Mouse (Mus musculus): Measurements from ENCODE around the gene Greb1. TPM values are rescaled to one million over a fixed set of nuclear protein-coding genes. Genes with fewer than 3 reads are reported as not detected.

The Greb1 gene
- polyA plus RNA-seq, 1 experiment: 0.44 TPM

GRCm38 (mm10) chr12:16630866-16631185 lies 169.9 kb downstream of the Greb1 start:
- Histone ChIP-seq H3K79me2 (ENCODE audit: control insufficient read depth, insufficient read depth) (no peaks in the 10 kb centered on the region), H3K36me3 (ENCODE audit: control insufficient read depth, insufficient read depth) (no peaks in the 10 kb centered on the region), H3K4me2 (ENCODE audit: low read depth) (no peak overlapping the region), H3ac (ENCODE audit: control insufficient read depth, insufficient read length) (no peak overlapping the region), H3K4me3 (no peak overlapping the region), H3K27me3 (ENCODE audit: control insufficient read depth, insufficient read depth, insufficient read length) (peaks cover 12% of the 10 kb centered on the region)
- no peak for TF ChIP-seq SRF (IDR thresholded peaks at IDR 0.05; ENCODE audit: control insufficient read depth, insufficient read length, low read depth)

DNA sequence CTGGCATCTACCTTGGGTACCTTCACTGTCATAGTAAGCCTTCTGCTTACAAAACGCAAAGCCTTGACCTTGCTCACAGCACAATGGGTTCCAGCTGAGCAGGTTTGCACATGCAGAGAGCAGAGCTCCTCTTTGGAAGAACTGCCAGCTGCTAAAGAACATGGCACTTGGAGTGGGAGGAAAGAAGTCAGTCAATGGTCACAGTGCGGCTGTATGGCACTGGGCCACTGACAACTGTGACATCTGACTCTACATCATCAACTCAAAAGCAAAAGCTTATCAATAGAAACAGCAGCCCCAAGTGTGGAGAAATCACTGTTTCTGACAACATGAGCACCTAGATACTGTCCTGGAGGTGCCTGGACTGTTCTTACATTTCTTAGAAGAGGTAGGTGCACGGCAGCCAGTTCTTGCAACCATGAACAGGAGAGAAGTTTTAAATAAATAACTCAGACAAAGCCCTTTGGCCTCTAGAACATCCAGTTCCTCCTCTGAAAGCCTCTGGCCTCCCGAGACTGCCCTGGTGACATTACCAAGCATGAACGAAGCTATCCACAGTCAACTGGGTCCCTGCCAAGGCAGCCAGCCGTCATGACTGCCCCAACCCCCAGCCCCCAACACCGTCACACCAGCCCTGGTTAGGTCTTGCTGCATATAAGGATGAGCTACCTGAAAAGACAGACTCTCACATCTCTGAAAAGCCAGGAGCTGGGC lies 170.4 kb downstream of the Greb1 start:
- H3K79me2 ChIP-seq (ENCODE audit: control insufficient read depth, insufficient read depth): no peaks in the 10 kb centered on the region
- no peaks in the 10 kb centered on the region for H3K36me3 ChIP-seq (ENCODE audit: control insufficient read depth, insufficient read depth)
- no peak for TF ChIP-seq USF1 (IDR thresholded peaks at IDR 0.05; ENCODE audit: low read depth)
- no peak overlapping the region for H3K4me2 ChIP-seq (ENCODE audit: low read depth)
- peaks cover 12% of the 10 kb centered on the region for H3K27me3 ChIP-seq (ENCODE audit: control insufficient read depth, insufficient read depth, insufficient read length)
- no peak overlapping the region for H3K4me3 ChIP-seq
- no peak overlapping the region for H3ac ChIP-seq (ENCODE audit: control insufficient read depth, insufficient read length)

Other genes with a start within 250 kb of the Greb1 start
- gene Lpin1, start 189.9 kb downstream of the Greb1 start, polyA plus RNA-seq (2012; fragmentation: generic; extraction: Trizol): 4.6 TPM
- not detected for gene Ntsr2, start 147.5 kb downstream of the Greb1 start, polyA plus RNA-seq (2012; fragmentation: generic; extraction: Trizol)
- 16.2 TPM for gene E2f6, start 10.1 kb upstream of the Greb1 start, polyA plus RNA-seq (2012; fragmentation: generic; extraction: Trizol)
- 14.4 TPM for gene Rock2, start 94.0 kb upstream of the Greb1 start, polyA plus RNA-seq (2012; fragmentation: generic; extraction: Trizol)
- gene Pqlc3, start 199.5 kb upstream of the Greb1 start, polyA plus RNA-seq (2012; fragmentation: generic; extraction: Trizol): 12.6 TPM
- 0.04 TPM for gene 2410004P03Rik, start 210.8 kb upstream of the Greb1 start, polyA plus RNA-seq (2012; fragmentation: generic; extraction: Trizol)

Measured in myocyte (in vitro differentiated cells).